Mouse (Mus musculus) megakaryocyte, embryonic 14.5 days (primary cell): ENCODE measurements around the gene Rnf166. TPM values are rescaled to one million over a fixed set of nuclear protein-coding genes. Genes with fewer than 3 reads are reported as not detected.
A peak's percentile ranks its signal among the peaks of the same experiment; 100 is the strongest.

Source experiments
- H3K27me3 ChIP-seq: replicated peaks from 2 replicates; pipeline ENCODE3; 2012; ENCODE audit warnings: inconsistent platforms
- H3K36me3 ChIP-seq: replicated peaks from 2 replicates; pipeline ENCODE3; 2012; ENCODE audit warnings: low read length, inconsistent platforms, mixed read lengths
- H3K4me1 ChIP-seq: 2 replicates; pipeline ENCODE4 v1.6.1; 2012; ENCODE audit warnings: inconsistent platforms
- H3K4me3 ChIP-seq: replicated peaks from 2 replicates; pipeline ENCODE3; 2012; ENCODE audit warnings: moderate library complexity, mild to moderate bottlenecking, inconsistent platforms
- H3K9me3 ChIP-seq: 2 replicates; pipeline ENCODE4 v1.6.1; 2012; ENCODE audit warnings: inconsistent platforms
- FLI1 ChIP-seq: IDR thresholded peaks from 2 replicates; pipeline ENCODE4 v1.6.1; 2012; ENCODE audit warnings: low read length, inconsistent platforms, mixed read lengths
- GATA1 ChIP-seq: IDR thresholded peaks from 3 replicates; pipeline ENCODE4 v1.6.1; 2012; ENCODE audit warnings: mixed read lengths, low read length, inconsistent platforms, borderline replicate concordance
- polyA plus RNA-seq: library from polyadenylated mRNA; stranded (reverse); fragments of >175 nt; gene quantifications from 2 replicates; pipeline ENCODE4 v1.2.3, GENCODE M21; 2012; ENCODE audit warnings: low replicate concordance; ENCODE audit not compliant: insufficient read depth

Rnf166 gene
- polyA plus RNA-seq, 1 experiment: 86.9 TPM

GRCm38 (mm10) chr8:122459218-122459900, 16.5 kb downstream of the Rnf166 start:
- Histone ChIP-seq H3K36me3 (peaks cover 36% of the 10 kb centered on the region), H3K9me3 (no peaks in the 10 kb centered on the region), H3K27me3 (peaks cover 26% of the 10 kb centered on the region), H3K4me1 (peaks cover 88% of the 10 kb centered on the region), H3K4me3 (peak overlapping the region; percentile 90)
- no peak for TF ChIP-seq GATA1
- TF ChIP-seq FLI1: no peak

GRCm38 (mm10) chr8:122457171-122457570, 18.7 kb downstream of the Rnf166 start:
- Histone ChIP-seq H3K36me3 (peaks cover 44% of the 10 kb centered on the region), H3K4me1 (peaks cover 66% of the 10 kb centered on the region), H3K27me3 (peaks cover 35% of the 10 kb centered on the region), H3K4me3 (no peak overlapping the region), H3K9me3 (no peaks in the 10 kb centered on the region)
- no peak for TF ChIP-seq GATA1
- no peak for TF ChIP-seq FLI1

GRCm38 (mm10) chr8:122454409-122454808, 21.5 kb downstream of the Rnf166 start:
- H3K4me3 ChIP-seq: no peak overlapping the region
- H3K4me1 ChIP-seq: peaks cover 47% of the 10 kb centered on the region
- H3K36me3 ChIP-seq: peaks cover 44% of the 10 kb centered on the region
- H3K9me3 ChIP-seq: no peaks in the 10 kb centered on the region
- peaks cover 44% of the 10 kb centered on the region for H3K27me3 ChIP-seq
- TF ChIP-seq GATA1 (no peak), FLI1 (no peak)

- peaks cover 35% of the 10 kb centered on the region for H3K36me3 ChIP-seq
- no peak overlapping the region for H3K4me3 ChIP-seq
- peaks cover 51% of the 10 kb centered on the region for H3K27me3 ChIP-seq
- TF ChIP-seq GATA1 (no peak), FLI1 (no peak)
- peaks cover 37% of the 10 kb centered on the region for H3K4me1 ChIP-seq
- H3K9me3 ChIP-seq: no peaks in the 10 kb centered on the region
These were observed 23.7 kb downstream of the Rnf166 start for GRCm38 (mm10) chr8:122452154-122452553.

GRCm38 (mm10) chr8:122451161-122451703, 24.6 kb downstream of the Rnf166 start:
- Histone ChIP-seq H3K4me3 (no peak overlapping the region), H3K9me3 (no peaks in the 10 kb centered on the region), H3K4me1 (peaks cover 36% of the 10 kb centered on the region), H3K27me3 (peaks cover 51% of the 10 kb centered on the region), H3K36me3 (peaks cover 26% of the 10 kb centered on the region)
- no peak for TF ChIP-seq GATA1

GRCm38 (mm10) chr8:122445203-122445602, 30.7 kb downstream of the Rnf166 start:
- Histone ChIP-seq H3K27me3 (peaks cover 29% of the 10 kb centered on the region), H3K36me3 (peaks cover 19% of the 10 kb centered on the region), H3K4me3 (peak overlapping the region; percentile 96), H3K9me3 (no peaks in the 10 kb centered on the region), H3K4me1 (peaks cover 58% of the 10 kb centered on the region)
- no peak for TF ChIP-seq GATA1
- no peak for TF ChIP-seq FLI1

- peaks cover 29% of the 10 kb centered on the region for H3K36me3 ChIP-seq
- no peak for TF ChIP-seq FLI1
- no peak for TF ChIP-seq GATA1
- peaks cover 68% of the 10 kb centered on the region for H3K4me1 ChIP-seq
- peak overlapping the region; percentile 96 for H3K4me3 ChIP-seq
- H3K27me3 ChIP-seq: peaks cover 22% of the 10 kb centered on the region
- H3K9me3 ChIP-seq: no peaks in the 10 kb centered on the region
These were observed 31.7 kb downstream of the Rnf166 start for GRCm38 (mm10) chr8:122444058-122444748.

- TF ChIP-seq FLI1 (no peak), GATA1 (no peak)
- peaks cover 36% of the 10 kb centered on the region for H3K36me3 ChIP-seq
- peak within 1 kb of the TSS; percentile 96 for H3K4me3 ChIP-seq
- H3K9me3 ChIP-seq: no peaks in the 10 kb centered on the region
- H3K27me3 ChIP-seq: peaks cover 15% of the 10 kb centered on the region
- H3K4me1 ChIP-seq: peaks cover 70% of the 10 kb centered on the region
These were observed 32.4 kb downstream of the Rnf166 start, which contains the start of gene Mvd for GRCm38 (mm10) chr8:122443262-122444006. Gene Mvd (minus strand): TSS chr8:122443422.

- TF ChIP-seq FLI1 (no peak), GATA1 (no peak)
- H3K9me3 ChIP-seq: no peaks in the 10 kb centered on the region
- peaks cover 43% of the 10 kb centered on the region for H3K36me3 ChIP-seq
- peaks cover 12% of the 10 kb centered on the region for H3K27me3 ChIP-seq
- H3K4me3 ChIP-seq: peak overlapping the region; percentile 96
- peaks cover 76% of the 10 kb centered on the region for H3K4me1 ChIP-seq
These were observed 33.1 kb downstream of the Rnf166 start for GRCm38 (mm10) chr8:122442781-122443180.
